7 mouse cellular contexts compared by ENCODE assay signal in genomic region chrX:101332375-101333211, GRCm38 (mm10). TPM values are rescaled to one million over a fixed set of nuclear protein-coding genes. Genes with fewer than 3 reads are reported as not detected.
DNase-seq lines count a peak whose midpoint lies in the region; ATAC-seq and TF ChIP-seq lines count a peak whose summit lies in the region.

No protein-coding gene starts in this region.

- H3K4me3 ChIP-seq in embryonic facial prominence, embryonic 10.5 days = peak overlapping the region; percentile 54
- peak overlapping the region; percentile 36 for H3K4me3 ChIP-seq in intestine, postnatal 0 days (ENCODE audit: low read depth, low read length)
- peak overlapping the region; percentile 37 for H3K4me3 ChIP-seq in midbrain, embryonic 12.5 days
- peak overlapping the region; percentile 76 for H3K4me3 ChIP-seq in small intestine, adult 2 months (ENCODE audit: low read depth, low read length)

- H3K9me3 ChIP-seq in embryonic facial prominence, embryonic 10.5 days = no peaks in the 10 kb centered on the region
- no peaks in the 10 kb centered on the region for H3K9me3 ChIP-seq in intestine, postnatal 0 days (ENCODE audit: control insufficient read depth)
- no peaks in the 10 kb centered on the region for H3K9me3 ChIP-seq in midbrain, embryonic 12.5 days

- peak overlapping the region; percentile 88 for H3K27ac ChIP-seq in embryonic facial prominence, embryonic 10.5 days (replicated peaks)
- H3K27ac ChIP-seq in intestine, postnatal 0 days (ENCODE audit: low read depth, low read length) = peak overlapping the region; percentile 68
- peak overlapping the region; percentile 90 for H3K27ac ChIP-seq in midbrain, embryonic 12.5 days (replicated peaks)
- peak overlapping the region; percentile 96 for H3K27ac ChIP-seq in small intestine, adult 2 months (ENCODE audit: insufficient read depth, low read depth, low read length)

- peak; percentile 84 for DNase-seq in adrenal gland, postnatal 10 days
- DNase-seq in embryonic facial prominence, embryonic 10.5 days (ENCODE audit: low spot score) = peak; percentile 90
- peak; percentile 70 for DNase-seq in gonadal fat pad, adult 2 months (ENCODE audit: low read depth)
- peak; percentile 89 for DNase-seq in left cerebral cortex, postnatal 4 days

- H3K4me2 ChIP-seq in intestine, postnatal 0 days (replicated peaks; ENCODE audit: low read depth) = peak overlapping the region; percentile 63
- H3K4me2 ChIP-seq in midbrain, embryonic 12.5 days (replicated peaks) = peak overlapping the region; percentile 50

- TF ChIP-seq POLR2A in small intestine, adult 2 months (IDR thresholded peaks at IDR 0.05; ENCODE audit: low read depth, low read length) = peak; percentile 76

- intact Hi-C loops in left cerebral cortex, postnatal 4 days (cut with DNase I) = loop anchor here (5.0 kb wide), 1 partner anchor 200 kb away; no protein-coding TSS in a partner anchor

- H3K4me1 ChIP-seq in embryonic facial prominence, embryonic 10.5 days = peaks cover 13% of the 10 kb centered on the region
- no peaks in the 10 kb centered on the region for H3K4me1 ChIP-seq in intestine, postnatal 0 days (replicated peaks; ENCODE audit: control insufficient read depth, insufficient read depth, low read length)
- H3K4me1 ChIP-seq in midbrain, embryonic 12.5 days = peaks cover 8% of the 10 kb centered on the region; the same call in 1 of the 2 replicates
- peaks cover 3% of the 10 kb centered on the region; the same call in 1 of the 2 replicates for H3K4me1 ChIP-seq in small intestine, adult 2 months (ENCODE audit: control insufficient read depth, insufficient read depth, insufficient read length, low read length)

- peak; percentile 98 for ATAC-seq in intestine, postnatal 0 days
- ATAC-seq in midbrain, embryonic 12.5 days (ENCODE audit: low FRiP score, low read depth) = peak; percentile 95

- TF ChIP-seq CTCF in intestine, postnatal 0 days (IDR thresholded peaks at IDR 0.05; ENCODE audit: low read depth) = no peak
- TF ChIP-seq CTCF in small intestine, adult 2 months (IDR thresholded peaks at IDR 0.05; ENCODE audit: extremely low read depth, insufficient read length, insufficient replicate concordance, low read depth, low read length) = no peak

- H3K36me3 ChIP-seq in embryonic facial prominence, embryonic 10.5 days (replicated peaks) = no peaks in the 10 kb centered on the region
- H3K36me3 ChIP-seq in intestine, postnatal 0 days (ENCODE audit: control insufficient read depth, insufficient read depth) = no peaks in the 10 kb centered on the region
- no peaks in the 10 kb centered on the region for H3K36me3 ChIP-seq in midbrain, embryonic 12.5 days
- H3K36me3 ChIP-seq in small intestine, adult 2 months (ENCODE audit: control insufficient read depth, insufficient read depth, low read length) = no peaks in the 10 kb centered on the region

- WGBS in embryonic facial prominence, embryonic 10.5 days = 17% methylated on average over 48 of the region's 49 CpGs
- 26% methylated on average over 49 of the region's 49 CpGs for WGBS in intestine, postnatal 0 days
- WGBS in midbrain, embryonic 12.5 days = 25% methylated on average over 31 of the region's 49 CpGs
- 8% methylated on average over 35 of the region's 49 CpGs for WGBS in small intestine, adult 2 months

- H3K27me3 ChIP-seq in embryonic facial prominence, embryonic 10.5 days (replicated peaks; ENCODE audit: low read depth, poor library complexity, severe bottlenecking) = peaks cover 18% of the 10 kb centered on the region
- no peaks in the 10 kb centered on the region for H3K27me3 ChIP-seq in intestine, postnatal 0 days (replicated peaks; ENCODE audit: control insufficient read depth, insufficient read depth, low read length)
- H3K27me3 ChIP-seq in midbrain, embryonic 12.5 days = 0 out of 2 replicates have a peak, but pooled peaks cover 3% of the 10 kb centered on the region
- no peaks in the 10 kb centered on the region for H3K27me3 ChIP-seq in small intestine, adult 2 months (ENCODE audit: control insufficient read depth, insufficient read depth, low read length)

- 0 out of 2 replicates have a peak overlapping the region, but pooled peaks have one; percentile 2 for H3K9ac ChIP-seq in intestine, postnatal 0 days (ENCODE audit: low read depth, low read length)
- peak overlapping the region; percentile 41; the same call in 1 of the 2 replicates for H3K9ac ChIP-seq in midbrain, embryonic 12.5 days (replicated peaks)

RNA-seq across cellular contexts. Expression of gene Nlgn3, which starts 33.6 kb away (rescaled TPM):
- total RNA-seq in adrenal gland, postnatal 10 days (2021) = 10 to 100 TPM; 10.6 to 10.7 TPM
- polyA plus RNA-seq in embryonic facial prominence, embryonic 10.5 days (2016; fragmentation: Nextera tagmentation; extraction: Ambion mirVana) = 4.9 and 8.3 TPM in 2 replicates
- 0.19 and 0.46 TPM in 2 replicates for polyA plus RNA-seq in gonadal fat pad, adult 2 months (2012; rRNA removed)
- 1.5 and 2.2 TPM in 2 replicates for polyA plus RNA-seq in intestine, postnatal 0 days (2015; fragmentation: Nextera tagmentation; extraction: Ambion mirVana)
- 100 to 1,000 TPM; 166 to 183 TPM for total RNA-seq in left cerebral cortex, postnatal 4 days (2021)
- 28.3 and 34.2 TPM in 2 replicates for polyA plus RNA-seq in midbrain, embryonic 12.5 days (2016; fragmentation: Nextera tagmentation; extraction: Ambion mirVana)
- polyA plus RNA-seq in small intestine, adult 2 months (2012; rRNA removed) = 0.04 and 0.06 TPM in 2 replicates

RNA-seq across cellular contexts. Expression of gene Gjb1, which starts 43.6 kb away (rescaled TPM):
- 10 to 100 TPM; 42.2 to 80.7 TPM for total RNA-seq in adrenal gland, postnatal 10 days (2021)
- polyA plus RNA-seq in embryonic facial prominence, embryonic 10.5 days (2016; fragmentation: Nextera tagmentation; extraction: Ambion mirVana) = not detected in 2 replicates
- 26.4 and 38.0 TPM in 2 replicates for polyA plus RNA-seq in gonadal fat pad, adult 2 months (2012; rRNA removed)
- 105 and 119 TPM in 2 replicates for polyA plus RNA-seq in intestine, postnatal 0 days (2015; fragmentation: Nextera tagmentation; extraction: Ambion mirVana)
- total RNA-seq in left cerebral cortex, postnatal 4 days (2021) = 1 to 10 TPM; 2.2 to 2.7 TPM
- not detected in 2 replicates for polyA plus RNA-seq in midbrain, embryonic 12.5 days (2016; fragmentation: Nextera tagmentation; extraction: Ambion mirVana)
- 88.8 and 125 TPM in 2 replicates for polyA plus RNA-seq in small intestine, adult 2 months (2012; rRNA removed)

RNA-seq across cellular contexts. Expression of gene Med12, which starts 58.8 kb away (rescaled TPM):
- total RNA-seq in adrenal gland, postnatal 10 days (2021) = 10 to 100 TPM; 34.0 to 44.9 TPM
- polyA plus RNA-seq in embryonic facial prominence, embryonic 10.5 days (2016; fragmentation: Nextera tagmentation; extraction: Ambion mirVana) = 37.7 and 39.0 TPM in 2 replicates
- polyA plus RNA-seq in gonadal fat pad, adult 2 months (2012; rRNA removed) = 67.4 and 91.2 TPM in 2 replicates
- 13.9 and 14.0 TPM in 2 replicates for polyA plus RNA-seq in intestine, postnatal 0 days (2015; fragmentation: Nextera tagmentation; extraction: Ambion mirVana)
- total RNA-seq in left cerebral cortex, postnatal 4 days (2021) = 10 to 100 TPM; 41.6 to 42.8 TPM
- polyA plus RNA-seq in midbrain, embryonic 12.5 days (2016; fragmentation: Nextera tagmentation; extraction: Ambion mirVana) = 40.0 and 40.4 TPM in 2 replicates
- 77.9 and 155 TPM in 2 replicates for polyA plus RNA-seq in small intestine, adult 2 months (2012; rRNA removed)

Comparison
In these comparisons a context has a peak if more than half of its experiments do, and no peak if none do; other contexts are left out.
1. Peak in every context shown above with its lines: DNase-seq, ATAC-seq, H3K4me3 ChIP-seq and H3K27ac ChIP-seq.
2. RNA of gene Gjb1, which starts 43.6 kb away (polyA plus RNA-seq): 105 to 119 TPM in intestine, postnatal 0 days, 88.8 to 125 TPM in small intestine, adult 2 months and 26.4 to 38.0 TPM in gonadal fat pad, adult 2 months; not detected in embryonic facial prominence, embryonic 10.5 days and not detected in midbrain, embryonic 12.5 days; every median in the first group is over 10 times any median in the second.